Mouse (Mus musculus) layer of hippocampus, postnatal 25 days (tissue): ENCODE measurements at regions not wholly inside any gene's neighbourhood (a gene's known extent, or its start where the extent isn't known, plus 50 kb on each side); places are given as distances from the start of the nearest gene placed in this dataset.

ENCODE experiments used
- DNase-seq, 2 experiments: peaks; one replicate each; pipeline ENCODE4 v3.0.0; 2022; ENCODE audit warnings: mixed read lengths in 2 of 2, low spot score in 1 of 2; ENCODE audit errors: extremely low spot score in 1 of 2

DNA sequence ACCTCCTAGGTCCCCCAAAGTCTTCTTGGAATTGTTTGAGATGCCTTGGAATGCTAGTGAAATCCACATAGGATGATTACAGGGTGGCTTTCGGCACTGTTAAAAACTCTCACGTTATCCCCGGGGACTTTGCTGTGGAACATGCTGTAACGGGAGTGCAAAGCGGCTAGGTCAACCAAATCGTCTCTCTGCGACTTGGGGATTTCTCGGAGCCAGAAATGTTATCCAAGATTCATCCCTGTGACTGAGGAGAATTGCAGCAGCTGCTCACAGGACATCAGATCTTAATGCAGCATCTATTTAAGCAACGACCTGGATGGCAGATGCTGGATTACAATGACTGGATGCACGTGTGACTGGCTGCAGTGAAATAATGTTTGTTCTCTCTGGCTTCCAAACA is 470.7 kb upstream of the Mpdz start:
- no peak for DNase-seq

DNA sequence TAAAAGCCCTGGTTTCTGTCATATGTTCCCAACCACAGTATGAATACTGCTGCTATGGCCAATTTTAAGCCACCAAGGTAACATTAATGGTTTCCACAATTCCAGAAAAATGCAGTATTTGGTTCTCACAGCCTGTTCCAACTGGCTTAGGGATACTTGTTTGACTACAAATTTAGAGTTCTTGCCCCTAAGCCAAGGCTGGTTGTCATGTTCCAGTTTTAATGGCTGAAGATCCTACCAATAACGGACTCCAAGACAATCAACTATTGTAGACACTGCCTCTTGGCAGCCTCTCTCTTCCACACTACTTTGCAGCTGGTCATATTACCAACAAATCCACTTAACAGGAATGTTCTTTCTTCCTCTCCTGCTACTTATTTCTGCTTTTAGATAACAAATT is 470.0 kb upstream of the Mpdz start:
- DNase-seq: no peak

DNA sequence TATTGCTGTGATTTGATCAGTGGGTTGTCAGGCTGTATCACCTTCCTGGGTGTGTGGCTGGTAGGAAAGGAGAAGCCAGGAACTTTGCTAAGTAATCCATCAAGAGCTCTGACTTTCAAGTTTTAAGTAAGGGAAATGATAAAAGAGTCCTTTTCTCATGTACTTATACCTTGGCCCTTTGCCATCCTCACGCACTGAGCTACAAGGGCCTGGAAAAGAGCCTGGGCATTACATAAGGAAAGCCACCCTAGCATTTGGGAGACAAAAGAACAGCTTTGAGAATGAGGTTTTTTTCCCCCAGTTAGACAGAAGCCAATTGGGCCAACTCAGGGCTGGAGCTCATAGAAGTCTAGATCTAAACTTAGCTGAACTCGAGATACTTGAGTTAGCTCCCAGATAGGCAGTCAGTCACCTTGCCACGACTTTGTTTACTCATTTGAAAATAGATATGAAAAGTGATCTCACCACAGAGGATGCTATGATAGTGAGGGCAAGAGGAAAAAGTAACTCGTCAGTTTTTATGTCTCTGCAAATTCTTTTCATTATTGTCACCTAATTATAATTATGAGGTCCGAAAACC is 457.4 kb upstream of the Mpdz start:
- no peak for DNase-seq

DNA sequence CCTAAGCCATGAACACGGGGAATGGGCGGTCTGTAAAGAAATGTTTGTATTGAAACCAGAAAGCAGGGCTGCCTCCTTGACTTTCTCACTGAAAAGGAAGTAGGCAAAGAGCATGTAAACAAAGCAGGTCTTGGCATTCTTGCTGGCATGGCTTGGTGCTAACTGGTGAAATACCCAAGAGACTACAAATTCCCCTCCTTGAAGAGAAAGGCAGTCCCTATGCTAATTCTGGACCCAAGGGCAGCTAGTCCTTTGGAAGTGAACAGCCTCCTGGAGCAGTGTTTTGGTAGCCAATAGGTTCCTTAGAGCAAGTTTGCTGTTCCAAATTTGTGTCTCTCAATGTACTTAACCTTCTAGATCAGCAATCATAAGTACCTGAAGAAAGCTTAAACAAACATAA is 456.0 kb upstream of the Mpdz start:
- DNase-seq: no peak

DNA sequence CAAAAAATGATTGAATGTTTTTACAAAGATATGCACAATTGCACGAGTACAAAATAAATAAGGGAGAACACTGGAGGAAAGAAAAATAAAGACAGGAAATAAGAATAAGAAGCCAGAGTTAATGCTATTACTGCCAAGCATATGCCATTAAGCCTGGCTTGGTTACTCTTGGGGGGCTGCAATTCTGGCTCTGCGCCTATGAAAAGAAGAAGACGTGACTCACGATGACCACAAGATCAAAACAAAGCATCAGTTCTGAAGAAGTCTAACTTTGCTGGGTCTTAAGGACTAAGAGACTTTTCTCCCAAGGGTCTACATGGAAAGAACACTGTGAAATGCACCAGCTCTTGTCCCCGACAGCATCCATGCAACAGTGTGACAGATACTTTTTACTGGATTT is 454.8 kb upstream of the Mpdz start:
- no peak for DNase-seq

DNA sequence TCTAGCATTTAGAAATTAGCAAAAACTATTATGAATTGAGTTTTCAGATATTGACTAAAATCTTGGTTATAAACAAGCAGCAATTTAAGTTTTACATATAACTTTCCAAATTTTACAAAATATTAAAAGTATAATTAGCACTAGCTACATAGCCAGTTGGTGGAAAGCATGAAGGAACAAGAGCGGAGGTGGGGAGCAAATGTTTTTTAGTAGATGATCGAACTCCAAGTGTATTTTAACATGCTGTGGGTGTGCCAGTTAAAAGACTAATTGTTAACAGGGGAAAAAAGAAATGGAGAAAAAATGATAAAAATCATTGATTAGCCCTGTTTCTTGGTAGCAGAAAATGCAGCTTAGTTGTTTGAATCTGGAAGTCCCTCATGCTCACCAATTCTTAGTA is 426.3 kb upstream of the Mpdz start:
- DNase-seq: no peak

DNA sequence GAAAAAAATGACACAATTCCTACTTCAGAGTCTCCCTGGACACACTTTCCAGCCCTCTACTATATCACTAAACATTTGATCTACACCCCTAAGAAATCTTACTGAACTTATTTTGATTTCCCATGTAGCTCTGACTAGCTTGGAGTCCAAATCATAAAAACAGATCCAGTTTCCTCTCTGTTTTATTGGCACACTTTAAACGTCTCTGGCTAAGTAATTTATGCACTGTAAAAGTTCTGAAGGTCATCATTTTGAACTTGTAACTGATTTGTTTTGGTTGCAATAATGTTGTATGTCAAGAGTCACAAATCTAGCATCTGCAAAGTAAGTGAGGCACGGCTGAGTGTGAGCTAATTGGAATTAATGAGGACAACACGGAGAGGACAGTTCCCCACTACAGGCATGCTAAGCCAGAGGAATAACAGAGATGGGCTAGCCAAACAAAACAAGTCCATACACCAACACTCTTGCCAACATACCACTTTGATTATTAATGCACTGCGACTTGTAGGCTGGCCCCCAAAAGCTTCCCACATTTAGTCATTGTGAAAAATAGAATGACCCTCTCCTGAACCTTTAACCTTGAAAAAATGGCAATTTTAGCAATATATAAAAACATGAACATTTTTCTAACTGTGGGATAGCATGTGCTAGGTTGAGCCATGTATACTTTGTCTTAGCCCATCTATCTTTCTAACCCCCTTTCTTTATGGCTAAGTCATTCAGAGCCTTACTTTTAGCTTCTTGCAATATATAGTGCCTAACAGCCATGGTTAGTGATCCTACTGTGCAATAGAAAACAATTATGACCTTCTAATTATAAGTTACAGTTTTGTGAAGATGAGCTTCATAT is 399.3 kb upstream of the Mpdz start:
- DNase-seq: no peak

DNA sequence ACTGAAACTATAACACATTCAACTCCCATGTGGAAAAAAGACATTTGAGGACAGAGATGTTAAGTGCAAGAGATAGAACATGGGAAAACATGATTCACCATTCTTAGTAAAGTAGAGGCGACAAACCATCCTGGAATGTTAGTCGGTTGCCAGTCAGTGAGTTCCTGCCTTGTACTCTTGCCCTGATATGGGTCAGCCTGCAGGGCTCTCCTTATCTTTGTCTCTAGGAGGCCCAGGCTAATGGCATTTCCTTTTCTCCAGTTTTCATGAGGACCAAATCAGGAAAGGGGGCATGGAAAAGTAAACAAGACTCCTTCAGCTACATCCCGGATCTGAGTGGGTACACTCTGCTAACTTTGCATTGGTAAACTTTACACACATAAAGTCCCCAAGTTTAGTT is 387.4 kb upstream of the Mpdz start:
- no peak for DNase-seq

DNA sequence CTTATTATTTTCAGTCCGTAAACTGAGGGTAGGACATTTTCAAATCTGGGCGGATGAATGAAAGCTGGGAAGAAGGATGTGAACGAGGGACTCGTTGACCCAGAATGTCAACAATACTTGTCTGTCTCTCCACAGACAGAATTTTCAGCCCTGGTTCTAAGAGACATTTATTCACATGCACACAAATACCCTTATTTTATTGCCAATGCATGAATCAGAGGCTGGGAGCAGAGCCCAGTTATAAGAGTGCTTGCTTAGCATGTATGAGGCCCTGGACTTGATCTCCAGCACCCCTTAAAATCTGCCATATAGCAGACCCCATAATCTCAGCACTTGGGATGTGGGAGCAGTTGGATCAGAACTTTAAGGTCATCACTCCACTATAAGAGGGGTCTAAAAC is 384.8 kb upstream of the Mpdz start:
- no peak for DNase-seq

DNA sequence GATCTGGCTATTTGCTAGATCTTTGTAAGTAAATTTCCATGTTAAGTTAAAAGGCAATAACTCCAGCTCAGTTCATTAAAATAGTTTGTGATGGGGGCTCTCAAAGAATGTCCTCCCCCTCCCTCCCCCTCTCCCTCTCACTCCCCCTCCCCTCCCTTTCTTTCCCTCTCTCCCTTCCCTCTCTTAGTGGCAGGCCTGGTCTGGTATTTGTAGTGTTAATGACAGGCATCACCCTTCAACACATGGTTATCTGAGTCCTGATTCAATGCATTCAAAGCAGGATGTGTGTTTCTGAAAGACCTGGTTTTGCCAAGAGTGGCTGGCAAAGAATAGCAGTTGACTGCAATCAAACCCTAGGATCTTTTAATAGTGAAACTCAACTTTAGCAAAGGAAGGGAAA is 383.4 kb upstream of the Mpdz start:
- no peak for DNase-seq

DNA sequence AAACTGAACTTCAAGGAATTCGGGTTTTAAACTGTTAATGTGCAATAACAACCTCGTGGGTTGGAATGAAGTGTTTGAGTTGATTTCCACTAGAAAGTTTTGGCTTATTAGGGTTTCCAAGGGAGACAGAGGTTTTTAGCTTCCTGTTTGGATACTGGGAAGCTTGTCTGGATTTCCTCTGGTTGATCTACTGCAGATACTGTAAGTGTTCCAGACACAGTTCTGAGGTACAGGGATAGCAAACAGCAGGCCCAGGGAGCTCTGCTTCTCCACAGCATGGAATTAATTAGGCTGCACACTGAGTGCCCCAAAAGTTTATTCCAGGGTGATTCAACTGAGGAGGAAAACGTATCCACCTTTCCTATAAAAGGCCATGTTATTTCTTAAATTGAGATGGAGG is 381.0 kb upstream of the Mpdz start:
- DNase-seq: no peak

DNA sequence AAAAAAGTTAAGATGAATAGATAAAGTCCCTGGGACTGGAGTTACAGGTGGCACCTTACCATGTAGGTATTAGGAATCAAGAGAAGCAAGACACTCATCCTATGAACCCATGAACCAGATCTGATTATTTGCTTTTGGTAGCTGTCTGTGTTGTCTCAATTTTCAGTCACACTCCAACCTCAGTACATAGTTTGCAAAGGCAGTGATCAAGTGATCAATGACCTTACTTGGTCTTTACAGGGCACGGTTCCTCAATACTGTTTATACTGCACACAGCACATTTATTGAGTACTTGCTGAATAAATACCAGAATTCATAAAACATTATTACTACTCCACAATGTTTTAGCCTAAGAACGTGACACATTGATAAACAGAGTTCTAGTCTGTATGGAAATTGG is 346.7 kb upstream of the Mpdz start:
- DNase-seq: no peak

DNA sequence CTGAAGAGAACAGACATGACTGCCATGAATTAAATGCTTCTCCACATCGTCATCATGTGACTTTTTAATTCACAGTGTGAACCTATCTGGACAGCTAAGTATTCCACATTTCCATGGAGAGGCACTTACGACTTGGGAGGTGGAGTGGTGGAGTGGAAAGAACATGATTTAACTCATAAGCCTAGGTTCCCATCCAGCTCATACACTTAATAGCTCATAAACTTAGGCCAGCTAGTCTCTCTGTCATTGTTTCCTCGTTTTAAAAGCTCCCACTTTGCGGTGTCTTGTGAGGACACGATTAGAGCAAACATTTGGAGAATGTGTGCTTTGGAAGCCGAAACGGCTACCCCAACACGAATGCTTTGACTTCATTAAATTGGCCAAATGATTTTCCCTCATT is 346.0 kb upstream of the Mpdz start:
- DNase-seq: no peak

DNA sequence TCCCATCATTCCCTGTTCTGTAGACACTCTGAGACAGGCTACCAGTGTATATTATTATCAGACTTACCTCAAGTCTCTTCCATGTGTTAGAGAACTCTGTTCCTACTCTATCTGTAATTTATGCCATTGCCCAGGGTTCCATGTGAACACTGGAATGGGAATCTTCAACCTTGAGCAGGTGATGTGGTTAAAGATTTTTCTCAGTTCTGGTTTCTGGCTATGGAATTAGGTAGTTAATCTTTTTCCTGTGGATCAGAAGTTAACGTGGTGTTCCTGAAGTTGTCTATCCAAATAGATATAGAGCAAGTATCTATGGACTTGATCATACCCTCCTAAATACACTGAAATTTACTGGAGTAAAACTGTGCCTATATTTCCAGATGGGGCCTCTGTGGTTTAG is 339.4 kb upstream of the Mpdz start:
- no peak for DNase-seq

DNA sequence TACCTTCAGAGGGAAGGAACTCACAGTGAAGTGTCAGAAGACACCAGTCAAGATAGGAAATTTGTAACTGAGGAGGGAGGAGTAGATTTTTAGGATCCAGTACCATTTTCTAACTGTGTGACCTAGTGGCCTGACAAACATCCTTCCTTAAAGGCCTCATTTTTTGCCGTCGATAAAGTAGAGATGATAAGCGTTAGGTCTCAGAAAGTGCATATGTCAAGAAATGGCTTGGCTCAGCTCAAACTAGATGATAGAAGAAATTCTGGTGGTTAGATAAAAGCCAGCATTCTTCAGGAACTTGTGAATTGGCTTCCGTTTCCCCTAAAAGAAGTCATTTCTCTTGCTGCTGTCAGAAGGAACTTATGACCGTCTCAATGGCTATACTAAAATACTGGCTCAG is 324.1 kb upstream of the Mpdz start:
- DNase-seq: no peak

DNA sequence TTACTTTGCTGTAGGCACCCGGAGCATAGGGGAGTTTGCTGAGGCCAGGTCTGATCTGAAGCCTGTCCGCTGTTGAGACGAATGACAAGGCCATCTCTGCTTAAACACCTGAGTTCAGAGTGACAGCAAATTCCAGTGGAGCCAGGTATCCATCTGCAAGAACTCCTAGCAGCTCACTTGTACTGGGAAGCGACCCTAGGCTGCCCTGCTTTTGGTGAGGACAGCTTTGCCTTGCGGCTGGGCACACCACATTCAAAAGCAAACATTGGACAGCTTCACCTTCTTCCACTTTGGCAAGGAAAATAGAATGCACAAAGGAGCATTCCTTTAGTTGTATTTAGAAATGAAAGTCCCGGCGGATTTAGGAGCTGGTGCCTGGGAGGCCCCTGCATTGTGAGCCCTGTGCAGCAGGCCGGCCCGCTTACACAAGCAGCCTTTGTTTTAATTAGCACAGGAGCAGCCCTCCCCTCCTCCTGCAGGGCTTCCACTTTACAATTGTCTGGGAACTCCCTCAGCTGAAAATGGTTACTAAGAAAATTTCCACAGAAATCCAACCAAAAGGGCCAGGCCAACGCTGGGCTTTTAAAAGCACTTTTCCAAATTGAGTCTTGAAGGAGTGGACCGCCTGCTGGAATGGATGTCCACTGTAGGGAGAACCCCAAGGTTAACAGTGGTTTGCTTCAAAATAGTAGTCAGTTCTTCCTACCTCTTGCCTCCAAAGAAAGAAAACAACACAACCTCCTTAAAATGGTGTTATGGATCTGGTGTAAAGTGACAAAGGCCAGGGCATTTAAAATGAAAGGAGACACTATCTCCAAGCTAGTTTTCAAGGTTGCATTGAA is 321.6 kb upstream of the Mpdz start:
- DNase-seq: no peak

DNA sequence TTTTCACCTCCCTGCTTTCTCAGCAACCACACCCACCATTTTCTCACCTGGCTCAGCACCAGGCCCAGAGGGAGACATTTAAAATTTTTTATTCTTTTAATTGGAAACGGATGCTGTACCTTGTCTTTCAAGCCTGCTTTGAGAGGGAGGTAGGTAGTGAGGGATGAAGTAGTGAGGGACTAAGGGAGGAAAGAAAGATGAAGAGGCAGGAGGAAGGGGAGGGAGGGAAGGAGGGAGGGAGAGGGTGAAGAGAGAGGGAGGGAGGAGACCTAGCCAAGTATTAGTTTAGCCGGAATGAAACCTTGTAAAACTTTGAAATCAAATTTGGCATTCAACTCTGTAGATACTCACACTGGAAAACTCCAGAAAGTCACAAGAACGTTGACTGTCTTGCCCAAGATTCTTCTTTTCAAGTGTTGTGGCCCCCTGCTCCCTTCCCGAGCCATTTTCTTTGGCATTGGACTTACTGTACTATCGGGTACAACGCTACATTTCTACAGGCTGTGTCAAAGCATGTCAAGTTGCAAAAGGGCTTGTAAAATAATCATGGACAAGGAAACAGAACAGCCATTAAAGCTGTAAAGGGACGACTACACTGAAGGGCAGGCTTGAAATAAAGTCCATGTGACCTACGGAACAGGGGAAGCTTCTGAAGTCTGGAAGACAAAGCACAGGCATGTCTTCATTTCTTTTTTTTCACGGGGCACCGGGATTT is 320.9 kb upstream of the Mpdz start:
- no peak for DNase-seq

DNA sequence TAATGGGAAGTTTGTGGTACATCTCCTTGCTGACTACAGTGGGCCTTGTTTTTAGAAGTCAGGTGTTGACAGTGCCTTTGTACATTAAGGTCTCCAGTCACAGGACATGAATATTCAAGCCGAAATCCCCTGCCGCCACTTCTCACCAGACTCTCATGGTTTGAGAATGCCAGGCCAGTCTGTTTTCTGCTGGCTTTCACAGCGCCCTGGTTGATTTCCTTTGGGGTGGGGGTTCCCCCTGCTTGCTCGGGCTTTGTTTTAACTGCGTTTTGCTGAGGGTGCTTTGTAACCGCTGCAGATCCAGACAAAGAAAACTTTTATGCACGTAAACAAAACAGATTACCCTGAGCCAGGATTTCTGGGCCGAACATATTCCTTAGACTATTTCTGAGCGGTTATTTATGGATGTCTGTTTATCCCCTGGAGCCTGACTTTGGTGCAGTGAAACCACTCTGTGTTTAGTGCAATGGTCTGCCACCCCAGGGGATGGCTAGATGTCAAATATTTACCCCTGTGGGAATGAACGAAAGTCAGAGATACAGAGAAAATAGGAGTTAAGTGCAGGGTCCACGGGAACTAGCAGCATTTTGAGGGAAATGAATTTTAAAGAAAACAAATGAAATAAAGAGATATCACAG is 320.1 kb upstream of the Mpdz start:
- no peak for DNase-seq

DNA sequence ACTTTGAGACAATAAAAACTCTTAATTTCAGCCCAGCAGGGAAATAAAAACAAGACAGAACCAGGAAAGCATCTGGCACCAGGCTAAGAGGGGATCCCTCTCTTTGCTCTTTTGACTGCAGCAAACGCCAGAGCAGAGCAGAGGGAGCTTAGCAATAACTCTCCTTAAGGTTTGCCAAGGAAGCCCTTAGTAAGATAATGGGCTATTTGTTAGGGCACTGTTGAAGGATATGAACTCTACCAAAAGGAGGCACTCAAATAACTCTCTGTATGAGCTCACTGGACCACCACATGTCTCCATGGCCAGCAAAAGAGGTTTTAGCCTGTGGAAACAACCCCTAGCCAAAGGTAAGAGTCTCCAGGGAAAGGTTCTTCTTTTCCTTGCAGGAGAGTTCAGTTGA is 315.3 kb upstream of the Mpdz start:
- no peak for DNase-seq
